Mouse (Mus musculus) frontal cortex, postnatal 14 days (tissue): Measurements from ENCODE around the gene Amtn.
"Not testable (repeated sequence)": the region's sequence is repeated elsewhere in the genome, so short reads cannot be mapped to it uniquely, and the experiment has no call there.

ENCODE experiments used
- DNase-seq, 2 experiments: peaks; one replicate each; pipeline ENCODE4 v3.0.0; 2022; ENCODE audit warnings: low spot score in 2 of 2

Amtn gene

DNA sequence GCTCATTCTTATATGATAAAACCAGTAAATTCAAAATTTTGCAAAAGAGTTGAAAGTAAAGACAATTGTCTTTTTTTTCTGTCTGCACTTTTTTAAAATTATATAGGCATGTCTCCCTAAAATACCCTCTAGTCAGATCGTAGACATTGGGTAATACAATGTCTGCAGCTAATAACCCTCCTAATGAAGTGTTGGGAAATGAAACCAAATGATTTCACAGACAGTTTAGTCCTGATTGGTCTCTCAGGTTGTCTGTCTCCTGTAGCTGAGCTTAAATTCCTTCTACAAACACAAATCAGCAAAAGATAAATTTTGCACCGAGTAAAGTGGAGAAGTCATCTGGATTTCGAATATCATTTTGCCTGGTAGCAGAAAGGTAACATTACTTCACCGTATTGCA lies at the start of gene Amtn:
Amtn (plus strand) TSS at position 301 of the 400 bp plus-strand sequence.
- DNase-seq, result no peak

DNA sequence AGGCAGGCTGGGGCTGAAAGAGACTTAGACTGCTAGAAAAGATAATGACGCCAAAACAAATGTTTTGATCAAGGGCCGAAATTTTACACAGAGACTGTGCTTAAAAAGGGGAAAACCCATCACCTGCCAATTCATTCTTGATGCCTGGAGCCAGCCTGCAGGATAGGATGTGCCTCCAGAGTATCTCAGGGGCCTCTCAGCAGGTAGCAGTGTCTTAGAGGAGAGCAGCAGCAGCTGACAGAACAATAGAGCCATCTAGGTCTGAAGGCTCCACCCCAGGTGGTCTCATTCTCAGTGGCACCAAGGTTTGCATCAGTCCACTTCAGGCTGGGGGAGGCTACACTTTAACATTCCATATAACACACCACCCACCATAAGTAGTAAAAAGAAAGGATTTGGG lies 27.4 kb upstream of the Amtn start:
- not testable (repeated sequence) for DNase-seq

DNA sequence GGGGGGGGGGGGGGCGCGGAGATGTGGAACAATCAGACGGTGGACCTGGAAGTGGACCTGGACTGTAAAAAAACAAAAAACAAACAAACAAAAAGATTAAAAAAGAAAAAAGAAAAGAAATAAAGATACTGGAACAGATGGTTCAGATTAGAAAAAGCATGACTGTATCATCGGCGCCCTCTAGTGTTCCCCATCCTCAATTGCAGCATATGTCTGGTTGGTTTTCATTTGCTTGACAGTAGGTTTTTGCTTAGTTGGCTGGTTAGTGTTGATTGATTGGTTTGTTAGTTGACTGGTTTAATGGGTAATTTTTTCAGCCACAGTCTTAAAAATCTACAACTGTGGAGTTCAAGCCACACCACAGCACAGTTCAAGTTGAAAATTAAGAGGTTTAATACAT lies 11.1 kb upstream of the Amtn start:
- DNase-seq, result peak in 1 of 2 experiments; percentile 26

DNA sequence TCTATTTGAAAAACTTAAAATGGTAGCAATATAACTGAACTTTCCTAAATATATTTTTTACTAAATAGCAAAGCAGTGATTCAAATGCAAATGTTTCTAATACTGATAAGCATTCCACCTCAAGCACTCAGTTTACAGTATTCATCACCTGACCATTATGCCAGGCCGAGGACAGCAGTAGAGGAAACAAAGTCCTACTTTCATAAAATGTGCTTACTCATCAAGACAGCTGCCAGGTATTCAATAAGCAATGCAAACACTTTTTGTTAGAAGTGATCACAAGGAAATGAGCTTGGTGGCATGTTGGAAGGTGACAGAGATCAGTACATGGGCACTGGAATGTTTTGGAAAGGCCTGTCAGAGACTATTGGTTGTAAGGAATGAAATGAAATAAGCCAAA lies 9.0 kb upstream of the Amtn start:
- no peak for DNase-seq

DNA sequence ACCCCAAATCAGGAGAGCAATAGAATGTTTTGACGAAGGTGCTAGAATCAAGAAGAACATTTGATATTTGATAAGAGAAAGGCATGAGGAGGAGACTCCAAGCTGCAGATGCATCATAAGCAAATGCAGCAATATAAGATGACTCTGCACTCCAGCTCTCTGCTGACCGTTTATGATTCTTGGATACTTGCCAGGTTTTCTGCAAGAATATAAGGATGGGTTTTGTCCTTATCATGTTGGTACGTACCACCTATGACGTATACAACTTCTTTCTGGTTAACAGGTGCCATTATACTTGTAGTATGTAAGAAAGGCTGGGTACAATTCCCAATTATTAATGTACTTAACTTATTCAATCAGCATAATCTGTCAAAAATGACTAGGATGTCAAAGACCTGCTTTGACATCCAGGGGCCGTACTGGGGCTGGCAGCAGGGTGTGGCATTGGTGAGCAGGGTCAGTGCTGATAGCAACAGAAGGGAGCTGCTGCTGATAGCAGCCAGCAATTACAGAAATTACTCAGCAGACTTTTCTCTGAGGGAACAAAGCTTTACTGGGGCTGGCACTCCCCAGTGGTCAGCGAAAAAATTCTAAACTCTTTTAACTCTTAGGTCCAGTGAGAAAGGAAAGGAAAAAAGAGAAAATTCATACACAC lies 5.2 kb upstream of the Amtn start:
- DNase-seq, result no peak

DNA sequence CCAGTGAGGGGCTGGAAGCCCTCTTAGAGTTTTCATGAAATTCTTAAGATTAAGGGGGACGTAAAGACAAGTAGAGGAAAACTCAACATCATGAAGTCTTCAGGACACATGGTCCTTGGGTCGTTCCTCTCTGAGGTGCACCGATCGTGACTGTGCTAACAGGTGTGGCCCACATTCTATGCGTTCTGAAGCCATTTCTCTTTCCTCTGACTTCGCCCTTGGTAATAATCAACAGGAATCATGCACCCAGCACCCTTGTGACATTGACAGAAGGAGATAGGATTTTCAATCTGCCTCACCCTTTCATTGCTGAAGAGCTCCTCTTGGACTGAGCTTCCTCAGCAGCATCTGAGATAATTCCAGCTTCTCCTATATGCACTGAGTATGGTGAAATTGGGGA lies 3.3 kb upstream of the Amtn start:
- DNase-seq, result no peak

DNA sequence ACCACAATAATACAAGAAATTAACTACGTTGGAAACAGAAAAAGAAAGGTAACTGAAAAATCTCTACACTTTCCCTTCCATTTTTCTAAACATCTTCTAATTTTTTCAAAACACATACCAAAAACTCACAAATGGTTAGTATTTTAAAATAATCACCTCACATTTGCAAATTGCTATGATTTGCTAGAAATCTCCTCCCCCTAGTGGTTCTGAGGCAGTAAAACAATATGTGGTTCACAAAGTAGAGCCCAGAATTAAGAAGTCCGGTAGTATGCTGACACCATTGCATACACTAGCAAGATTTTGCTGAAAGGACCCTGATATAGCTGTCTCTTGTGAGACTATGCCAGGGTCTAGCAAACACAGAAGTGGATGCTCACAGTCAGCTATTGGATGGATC lies 16.1 kb downstream of the Amtn start:
- not testable (repeated sequence) for DNase-seq

DNA sequence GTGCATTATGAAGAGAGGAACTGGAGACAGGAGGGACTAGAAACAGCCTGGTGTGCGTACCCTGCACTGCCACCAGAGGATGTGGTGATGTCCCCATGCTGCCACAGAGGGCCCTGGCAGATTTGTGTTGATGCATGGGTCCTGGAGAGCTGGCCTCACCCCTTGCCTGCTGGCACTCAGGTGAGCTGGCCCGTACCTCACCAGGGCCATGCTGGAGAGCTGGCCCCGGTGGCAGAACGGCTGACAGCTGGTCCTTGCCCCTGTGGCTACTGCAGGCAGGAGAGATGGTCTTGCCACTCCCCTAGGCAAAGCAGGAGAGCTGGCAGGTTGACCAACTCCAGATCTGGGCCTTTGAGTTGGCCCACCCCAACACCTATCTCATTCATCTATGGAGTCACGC lies 22.7 kb downstream of the Amtn start:
- DNase-seq, result no peak

DNA sequence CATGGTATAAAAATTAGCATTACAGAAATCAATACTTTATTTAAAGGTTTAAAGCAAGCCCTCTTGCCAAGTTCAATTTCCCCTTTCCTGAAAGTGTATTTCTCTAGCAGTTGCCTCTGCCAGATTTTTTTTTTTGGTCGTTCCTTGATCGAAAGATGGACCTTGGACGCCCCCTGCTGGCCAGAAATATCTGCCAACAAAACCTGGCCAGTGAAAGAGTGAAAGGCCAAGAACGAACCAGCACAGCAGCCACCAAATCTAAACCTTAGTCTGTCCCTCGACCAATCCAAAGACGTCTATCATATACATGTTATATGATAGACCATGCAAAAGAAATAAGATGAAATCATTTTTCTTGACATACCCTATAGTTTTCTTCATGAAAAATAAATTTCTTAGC lies 23.9 kb downstream of the Amtn start:
- DNase-seq, result peak; percentile 21 to 75

DNA sequence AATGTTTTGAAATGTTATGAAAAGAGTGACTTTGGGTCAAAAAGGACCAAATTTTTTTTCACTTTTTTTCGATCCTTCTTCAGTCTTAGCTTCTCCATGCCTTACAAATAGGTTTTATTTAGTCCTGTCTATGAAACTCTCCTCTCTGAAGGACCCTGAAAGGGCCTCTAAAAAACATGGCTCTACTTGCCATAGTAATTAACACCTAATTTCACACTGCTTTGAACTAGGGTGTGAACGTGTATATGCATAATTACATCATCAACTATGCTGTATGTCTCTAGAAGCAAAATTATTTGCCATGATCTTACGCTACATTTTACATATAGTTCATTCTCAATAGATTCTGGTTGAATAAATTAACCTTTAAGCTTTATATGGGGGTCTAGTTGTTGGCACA lies 25.6 kb downstream of the Amtn start:
- DNase-seq, result no peak

DNA sequence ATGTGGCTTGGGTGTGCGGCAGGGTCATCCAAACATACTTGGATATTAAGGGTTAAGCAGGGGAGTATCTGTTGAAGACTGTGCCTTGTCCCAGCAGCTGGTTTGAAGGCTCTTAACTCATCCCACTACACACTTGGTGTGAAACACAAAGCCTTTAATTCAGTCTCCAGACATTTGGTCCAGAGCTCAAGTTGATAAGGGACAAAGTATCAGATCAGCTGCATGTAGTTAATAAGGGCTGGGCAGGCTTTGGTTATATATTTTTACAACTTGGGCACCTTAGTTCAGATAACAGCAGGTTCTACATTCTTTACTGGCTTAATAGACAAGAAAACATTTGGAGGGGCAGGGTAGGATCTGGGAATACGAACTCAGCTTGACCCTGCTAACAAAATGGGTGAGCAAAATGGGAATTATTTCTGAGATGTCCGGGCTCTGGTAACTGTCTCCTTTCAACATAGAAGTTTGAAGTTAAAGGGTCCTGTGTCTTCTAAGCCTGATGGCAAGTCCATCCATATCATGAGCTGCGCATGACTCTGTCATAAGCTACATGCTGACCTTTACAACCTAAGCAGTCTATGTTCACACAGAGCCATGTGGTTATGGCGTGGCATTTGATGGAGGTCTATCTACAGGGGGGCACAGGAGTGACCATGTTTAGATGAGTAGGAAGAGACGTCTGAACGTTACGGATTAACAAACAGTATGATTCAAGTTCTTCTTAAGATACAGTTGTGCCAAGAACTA lies 44.6 kb downstream of the Amtn start:
- no peak for DNase-seq

DNA sequence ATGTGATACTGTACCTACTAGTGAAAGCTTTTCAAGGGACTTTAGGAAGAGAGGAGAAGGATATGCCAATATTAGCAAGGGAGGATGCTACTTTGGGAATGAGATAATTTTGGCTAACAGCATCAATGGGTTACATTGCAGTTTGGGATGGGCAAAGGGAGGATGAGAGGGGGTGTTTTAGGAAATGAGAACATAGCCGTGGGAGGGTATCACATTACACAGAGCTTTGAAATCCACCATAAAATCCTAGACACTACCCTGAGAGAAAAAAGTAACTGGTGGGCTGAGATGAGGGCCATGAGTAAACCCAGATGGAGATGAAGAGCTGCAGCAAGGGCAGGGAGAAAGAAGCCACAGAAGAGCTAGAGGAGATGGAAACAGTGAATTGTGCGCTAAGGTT lies 49.0 kb downstream of the Amtn start:
- DNase-seq, result not testable (repeated sequence)

DNA sequence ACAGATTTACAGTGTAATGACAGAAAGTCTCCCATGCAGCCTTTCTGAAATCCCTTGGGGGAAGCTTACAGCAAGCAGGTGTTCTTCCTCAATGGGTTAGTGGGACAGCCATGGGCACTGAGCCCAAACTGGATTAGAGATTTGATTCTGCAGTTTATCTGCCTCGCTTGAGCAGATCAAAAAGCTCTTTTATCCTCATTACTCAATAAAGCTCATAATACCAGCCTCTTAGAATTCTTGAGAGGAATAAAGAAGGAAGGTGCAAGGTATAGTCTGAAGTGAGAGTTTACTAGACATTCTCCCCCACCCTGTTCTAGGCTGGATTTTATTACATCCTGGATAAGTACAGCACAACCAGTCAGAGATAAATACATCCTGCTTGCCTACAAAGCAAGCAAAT lies 50.8 kb downstream of the Amtn start:
- DNase-seq, result no peak
